ENCODE assay signal across 24 mouse cellular contexts in the genomic region with DNA sequence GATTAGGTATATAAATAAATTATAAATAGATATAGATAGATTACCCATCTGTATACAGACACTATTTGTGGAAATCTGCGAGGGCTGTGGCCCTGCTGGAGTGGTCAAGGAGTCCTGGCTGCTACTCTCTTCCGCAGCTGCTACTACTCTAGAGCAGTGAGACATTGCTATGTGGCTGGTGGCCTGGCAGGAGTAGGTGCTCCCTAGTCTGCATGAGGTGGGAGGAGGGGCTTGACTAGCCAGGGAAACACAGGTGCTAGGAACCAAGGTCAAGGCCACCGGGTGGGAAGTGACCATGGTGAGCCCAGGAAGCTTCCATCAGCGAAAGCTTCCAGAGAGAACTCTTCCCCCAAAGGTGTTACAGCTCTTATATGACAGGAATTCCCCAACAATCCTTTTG.
"Had no signal": no experiment of that assay in that cellular context is flagged by ENCODE, and none has a peak within 500 bp of the region (broad histone marks: within the 10 kb centered on the region; RNA-seq: fewer than 3 reads in every experiment).

No protein-coding gene starts in this region.

- H3K27me3 ChIP-seq: heart, embryonic 13.5 days; heart, embryonic 15.5 days; hindbrain, embryonic 13.5 days; hindbrain, embryonic 15.5 days; kidney, embryonic 15.5 days; limb, embryonic 13.5 days had no signal

- DNase-seq: gastrocnemius, postnatal 14 days; gastrocnemius, postnatal 36 days; heart, adult 18-20 months; heart, postnatal 14 days; kidney, adult 11 months; kidney, adult 2 months; kidney, adult 9 months; kidney, postnatal 14 days; kidney, postnatal 36 days; layer of hippocampus, adult 9-11 months; layer of hippocampus, postnatal 36 days; left cerebral cortex, postnatal 4 days had no signal

- H3K9ac ChIP-seq: heart, embryonic 13.5 days; heart, embryonic 15.5 days; hindbrain, embryonic 13.5 days; hindbrain, embryonic 15.5 days; kidney, embryonic 15.5 days; limb, embryonic 13.5 days; limb, embryonic 15.5 days; liver, embryonic 14.5 days had no signal

- H3K36me3 ChIP-seq: heart, embryonic 13.5 days; heart, embryonic 15.5 days; hindbrain, embryonic 13.5 days; hindbrain, embryonic 15.5 days; kidney, embryonic 15.5 days; limb, embryonic 13.5 days; limb, embryonic 15.5 days had no signal

- ATAC-seq: hindbrain, postnatal 0 days; intestine, embryonic 16.5 days had no signal

- H3K4me2 ChIP-seq: heart, embryonic 11.5 days; heart, embryonic 13.5 days; heart, embryonic 15.5 days; hindbrain, embryonic 13.5 days; hindbrain, embryonic 15.5 days; kidney, embryonic 15.5 days; limb, embryonic 13.5 days; limb, embryonic 15.5 days had no signal

- H3K9me3 ChIP-seq: heart, embryonic 13.5 days; heart, embryonic 15.5 days; hindbrain, embryonic 13.5 days; hindbrain, embryonic 15.5 days; kidney, embryonic 15.5 days; limb, embryonic 13.5 days; limb, embryonic 15.5 days had no signal

- H3K27ac ChIP-seq: heart, embryonic 13.5 days; heart, embryonic 15.5 days; hindbrain, embryonic 13.5 days; hindbrain, embryonic 15.5 days; hindbrain, postnatal 0 days; kidney, embryonic 15.5 days; kidney, postnatal 0 days; limb, embryonic 13.5 days; limb, embryonic 15.5 days; liver, embryonic 14.5 days had no signal

- H3K4me1 ChIP-seq: hindbrain, embryonic 13.5 days; hindbrain, embryonic 15.5 days; limb, embryonic 13.5 days; limb, embryonic 15.5 days had no signal

- H3K4me3 ChIP-seq: heart, embryonic 13.5 days; heart, embryonic 15.5 days; hindbrain, embryonic 13.5 days; hindbrain, embryonic 15.5 days; kidney, embryonic 15.5 days; limb, embryonic 13.5 days; limb, embryonic 15.5 days had no signal
